Mouse (Mus musculus): ENCODE measurements around the gene Fam49a.

- TF ChIP-seq POLR2A (IDR thresholded peaks at IDR 0.05; ENCODE audit: borderline replicate concordance, control insufficient read depth, low read depth, low read length) (no peak), CTCF (IDR thresholded peaks at IDR 0.05; ENCODE audit: control insufficient read depth, insufficient read depth, low read length) (no peak)
These were observed 2.2 kb downstream of the Fam49a start for GRCm38 (mm10) chr12:12264151-12264550.
